Mouse (Mus musculus) gastrocnemius, adult 8-10 months (tissue): ENCODE results near the gene Pigm. TPM values are rescaled to one million over a fixed set of nuclear protein-coding genes. Genes with fewer than 3 reads are reported as not detected.

Experiments
- DNase-seq, 2 experiments: peaks; one replicate each; pipeline ENCODE4 v3.0.0; 2022; ENCODE audit warnings: low spot score in 2 of 2
- total RNA-seq, 4 experiments: library from RNA; stranded (reverse); gene quantifications; 2 replicates each; pipeline ENCODE4 v1.2.4; 2022

Pigm gene
- total RNA-seq, 4 experiments from 2014 or later, result 3.2 to 3.4 (median 3.2) TPM

GRCm38 (mm10) chr1:172352001-172352400, 24.3 kb upstream of the Pigm start:
- no peak for DNase-seq

- DNase-seq, result no peak
Measured at GRCm38 (mm10) chr1:172352453-172352852, 23.9 kb upstream of the Pigm start.

GRCm38 (mm10) chr1:172355336-172355735, 21.0 kb upstream of the Pigm start:
- DNase-seq, result no peak

GRCm38 (mm10) chr1:172357550-172357949, 18.8 kb upstream of the Pigm start:
- no peak for DNase-seq

- no peak for DNase-seq
Measured at GRCm38 (mm10) chr1:172358341-172358740, 18.0 kb upstream of the Pigm start.

GRCm38 (mm10) chr1:172364684-172365083, 11.7 kb upstream of the Pigm start:
- no peak for DNase-seq

- no peak for DNase-seq
Measured at GRCm38 (mm10) chr1:172368768-172369418, 7.5 kb upstream of the Pigm start.

- DNase-seq, result no peak
Measured at GRCm38 (mm10) chr1:172376758-172377458, 562 bp downstream of the Pigm start.

GRCm38 (mm10) chr1:172380066-172380465, 3.7 kb downstream of the Pigm start:
- no peak for DNase-seq

- no peak for DNase-seq
Measured at GRCm38 (mm10) chr1:172382090-172382489, 5.7 kb downstream of the Pigm start.

GRCm38 (mm10) chr1:172387246-172387645, 10.9 kb downstream of the Pigm start:
- no peak for DNase-seq

- DNase-seq, result no peak
Measured at GRCm38 (mm10) chr1:172390769-172391168, 14.4 kb downstream of the Pigm start.

GRCm38 (mm10) chr1:172391807-172392581, 15.6 kb downstream of the Pigm start:
- DNase-seq, result no peak

- no peak for DNase-seq
Measured at GRCm38 (mm10) chr1:172392643-172393170, 16.4 kb downstream of the Pigm start.

GRCm38 (mm10) chr1:172393739-172394138, 17.4 kb downstream of the Pigm start:
- DNase-seq, result no peak

GRCm38 (mm10) chr1:172396996-172397752, 20.8 kb downstream of the Pigm start:
- no peak for DNase-seq

- no peak for DNase-seq
Measured at GRCm38 (mm10) chr1:172406077-172406706, 29.8 kb downstream of the Pigm start.

- no peak for DNase-seq
Measured at GRCm38 (mm10) chr1:172408996-172409395, 32.6 kb downstream of the Pigm start.

- no peak for DNase-seq
Measured at GRCm38 (mm10) chr1:172409431-172409830, 33.1 kb downstream of the Pigm start.

GRCm38 (mm10) chr1:172410806-172411205, 34.5 kb downstream of the Pigm start:
- DNase-seq, result peak; percentile 18 to 22

- DNase-seq, result peak; percentile 23 to 41
Measured at GRCm38 (mm10) chr1:172412204-172412603, 35.9 kb downstream of the Pigm start.
